Mouse (Mus musculus) ES-E14 (cell line): Measurements from ENCODE around the gene Atp8a1. TPM values are rescaled to one million over a fixed set of nuclear protein-coding genes. Genes with fewer than 3 reads are reported as not detected.

Source experiments
- DNase-seq: peaks from one replicate; pipeline ENCODE4 v3.0.0-alpha.2; 2013; ENCODE audit warnings: low read depth, low spot score
- H3K27ac ChIP-seq: 2 replicates; pipeline ENCODE4 v1.5.1; 2012; ENCODE audit warnings: low read depth, mild to moderate bottlenecking, low read length, moderate library complexity, mixed read lengths; ENCODE audit not compliant: poor library complexity, insufficient read depth, severe bottlenecking
- H3K36me3 ChIP-seq: 2 replicates; pipeline ENCODE4 v1.6.1; 2012; ENCODE audit warnings: mild to moderate bottlenecking, low read length, moderate library complexity, mixed read lengths; ENCODE audit not compliant: control insufficient read depth, poor library complexity, insufficient read depth, severe bottlenecking
- H3K4me1 ChIP-seq, 2 experiments: fragments of 150-350 bp in 1 of 2; sonication (generic) in 1 of 2; 2 replicates each; pipeline ENCODE4 v1.6.1; 2012; ENCODE audit warnings: low read length in 2 of 2, mild to moderate bottlenecking in 1 of 2, mixed read lengths in 1 of 2; ENCODE audit not compliant: control insufficient read depth in 2 of 2, insufficient read depth in 2 of 2, poor library complexity in 1 of 2
- H3K4me3 ChIP-seq, 2 experiments: fragments of 150-350 bp in 1 of 2; sonication (generic) in 1 of 2; 2 replicates each; pipeline ENCODE4 v1.5.1; 2012; ENCODE audit warnings: low read length in 2 of 2, low read depth in 1 of 2, mild to moderate bottlenecking in 1 of 2, mixed read lengths in 1 of 2; ENCODE audit not compliant: insufficient read depth in 1 of 2, poor library complexity in 1 of 2, severe bottlenecking in 1 of 2
- H3K9ac ChIP-seq: 2 replicates; pipeline ENCODE4 v1.6.1; 2012; ENCODE audit warnings: low read depth, mild to moderate bottlenecking, low read length, mixed read lengths; ENCODE audit not compliant: poor library complexity, insufficient read depth, severe bottlenecking
- H3K9me3 ChIP-seq: fragments of 150-350 bp; sonication (generic); 2 replicates; pipeline ENCODE4 v1.6.1; 2012; ENCODE audit warnings: low read depth, mild to moderate bottlenecking, low read length; ENCODE audit not compliant: control insufficient read depth, insufficient read depth
- CHD2 ChIP-seq: IDR thresholded peaks from 2 replicates; pipeline ENCODE4 v1.6.1; 2014; ENCODE audit warnings: mild to moderate bottlenecking, low read depth, low read length, inconsistent platforms
- HCFC1 ChIP-seq: IDR thresholded peaks from 2 replicates; pipeline ENCODE4 v1.6.1; 2012; ENCODE audit warnings: low read length, inconsistent platforms, borderline replicate concordance; ENCODE audit not compliant: insufficient read depth
- MAFK ChIP-seq: IDR thresholded peaks from 2 replicates; pipeline ENCODE4 v1.6.1; 2014; ENCODE audit warnings: mild to moderate bottlenecking, low read depth, low read length, inconsistent platforms; ENCODE audit not compliant: insufficient read depth
- ZC3H11A ChIP-seq: IDR thresholded peaks from 2 replicates; pipeline ENCODE4 v1.6.1; 2012; ENCODE audit warnings: low read depth, mild to moderate bottlenecking, inconsistent platforms, low read length, borderline replicate concordance
- ZNF384 ChIP-seq: IDR thresholded peaks from 2 replicates; pipeline ENCODE4 v1.6.1; 2012; ENCODE audit warnings: low read depth, low read length, inconsistent platforms
- in situ Hi-C, 2 experiments: fragments of 600-800 bp; cut with MboI; formaldehyde crosslinking; loops; one replicate each; pipeline ENCODE4 v1.15.1; 2025; ENCODE audit warnings: low sequenced_read_pairs in 2 of 2, inconsistent platforms in 1 of 2; ENCODE audit not compliant: unreplicated experiment in 2 of 2
- total RNA-seq: library from RNA; depleted of rRNA; stranded (reverse); fragments of 300-350 nt; gene quantifications from 2 replicates; pipeline ENCODE4 v1.2.3, GENCODE M21; 2012

Atp8a1 gene
- total RNA-seq, 1 experiment = 13.7 TPM

- in situ Hi-C loops = no loop called here
- Histone ChIP-seq H3K4me3 (peak overlapping the region; percentile 86 to 94), H3K36me3 (no peaks in the 10 kb centered on the region), H3K27ac (no peak overlapping the region), H3K9ac (peak overlapping the region; percentile 79), H3K4me1 (peaks cover 1 to 24% of the 10 kb centered on the region in 2 experiments; a peak in 2 of 4 replicates), H3K9me3 (no peaks in the 10 kb centered on the region)
- no peak for DNase-seq
- TF ChIP-seq HCFC1 = no peak
- TF ChIP-seq ZNF384 = no peak
- no peak for TF ChIP-seq CHD2
- TF ChIP-seq MAFK = no peak
- no peak for TF ChIP-seq ZC3H11A
Measured at GRCm38 (mm10) chr5:67846361-67847224, 641 bp downstream of the Atp8a1 start.

- Histone ChIP-seq H3K36me3 (no peaks in the 10 kb centered on the region), H3K4me3 (no peak overlapping the region), H3K4me1 (peaks cover 1 to 25% of the 10 kb centered on the region in 2 experiments; a peak in 2 of 4 replicates), H3K9me3 (no peaks in the 10 kb centered on the region), H3K9ac (no peak overlapping the region), H3K27ac (no peak overlapping the region)
- DNase-seq = no peak
- TF ChIP-seq HCFC1 = no peak
- TF ChIP-seq ZC3H11A = no peak
- TF ChIP-seq ZNF384 = no peak
- TF ChIP-seq CHD2 = no peak
- TF ChIP-seq MAFK = no peak
- in situ Hi-C loops = no loop called here
Measured at GRCm38 (mm10) chr5:67845190-67845691, 2.0 kb downstream of the Atp8a1 start.

GRCm38 (mm10) chr5:67844070-67844469 lies 3.2 kb downstream of the Atp8a1 start:
- H3K27ac ChIP-seq = no peak overlapping the region
- no peak for DNase-seq
- in situ Hi-C loops = no loop called here
- H3K36me3 ChIP-seq = no peaks in the 10 kb centered on the region
- peaks cover 1 to 20% of the 10 kb centered on the region in 2 experiments; a peak in 2 of 4 replicates for H3K4me1 ChIP-seq
- no peak overlapping the region for H3K9ac ChIP-seq
- no peak overlapping the region for H3K4me3 ChIP-seq
- TF ChIP-seq MAFK = no peak
- TF ChIP-seq HCFC1 = no peak
- TF ChIP-seq ZNF384 = no peak
- H3K9me3 ChIP-seq = no peaks in the 10 kb centered on the region

GRCm38 (mm10) chr5:67842306-67842705 lies 4.9 kb downstream of the Atp8a1 start:
- Histone ChIP-seq H3K36me3 (no peaks in the 10 kb centered on the region), H3K4me3 (no peak overlapping the region), H3K4me1 (peaks cover 0 to 17% of the 10 kb centered on the region in 2 experiments; a peak in 2 of 4 replicates), H3K9ac (no peak overlapping the region), H3K9me3 (no peaks in the 10 kb centered on the region), H3K27ac (no peak overlapping the region)
- TF ChIP-seq MAFK (no peak), ZC3H11A (no peak), HCFC1 (no peak), ZNF384 (no peak), CHD2 (no peak)
- in situ Hi-C loops = no loop called here
- DNase-seq = no peak
